Mouse (Mus musculus) v-Abl transformed pro-B cells (cell line): ENCODE measurements around the gene Asnsd1.

Experiments
- in situ Hi-C, 2 experiments: fragments of 400-800 bp; cut with MboI; formaldehyde crosslinking; loops; one replicate each; pipeline ENCODE4 v1.15.1; 2025; ENCODE audit not compliant: unreplicated experiment in 2 of 2

Asnsd1 gene

DNA sequence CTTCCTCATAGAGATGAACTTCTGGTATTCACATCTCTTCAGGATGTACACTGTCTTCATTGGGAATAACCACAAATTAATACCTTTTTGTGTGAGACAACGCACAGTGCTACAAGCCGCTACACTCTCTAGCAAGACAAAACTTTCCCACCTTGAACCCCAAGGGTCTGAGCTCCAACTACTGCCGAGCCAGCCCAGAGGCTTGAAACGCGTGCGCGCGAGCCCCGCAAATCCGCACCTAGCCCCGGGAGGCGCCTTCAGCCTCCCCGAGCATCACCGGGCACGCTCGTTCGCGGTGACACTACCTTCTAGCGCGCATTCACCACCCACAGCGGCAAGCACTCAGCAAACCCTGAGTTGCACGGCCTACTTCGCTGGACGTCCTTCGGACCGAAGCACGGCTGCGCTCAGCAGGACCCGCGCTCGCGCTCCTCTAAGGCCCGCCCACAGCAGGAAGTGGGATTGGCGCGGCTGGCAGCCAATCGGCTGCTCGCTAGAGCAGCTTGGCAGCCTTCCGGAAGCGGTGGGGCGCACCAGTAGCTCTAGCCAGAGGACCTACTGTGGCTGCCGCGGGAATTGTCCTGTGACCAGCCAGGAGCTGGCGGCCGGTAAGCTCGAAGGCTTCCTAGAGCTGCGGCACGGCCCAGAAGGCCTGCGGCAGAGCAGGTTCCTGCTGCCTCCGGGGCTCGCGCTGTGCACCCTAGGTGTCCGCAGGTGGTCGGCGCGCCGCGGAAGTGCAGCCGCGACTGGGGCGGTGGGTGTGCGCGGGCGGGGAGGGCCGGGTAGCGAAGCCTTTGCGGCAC lies 55.8 kb downstream of the Asnsd1 start, which contains the start of the genes Pms1, Ormdl1 and Gm28778:
TSS of gene Pms1 (minus strand) at position 438 of the 803 bp plus-strand sequence.
TSS of gene Ormdl1 (plus strand) at position 515 of the 803 bp plus-strand sequence.
TSS of gene Gm28778 (plus strand) at position 531 of the 803 bp plus-strand sequence.
- in situ Hi-C loops = loop anchor here (10.0 to 25.0 kb wide), 4 partner anchors 608 to 1182 kb away; partner anchors contain the start of gene Stat1 (in 1 of the 2)
